Comparison of ENCODE assay signal across 26 mouse cellular contexts in genomic region chr10:77847538-77847937, GRCm38 (mm10). TPM values are rescaled to one million over a fixed set of nuclear protein-coding genes. Genes with fewer than 3 reads are reported as not detected.
"Had no signal": no experiment of that assay in that cellular context is flagged by ENCODE, and none has a peak within 500 bp of the region (broad histone marks: within the 10 kb centered on the region; RNA-seq: fewer than 3 reads in every experiment).

No protein-coding gene starts in this region.

- H3K36me3 ChIP-seq: liver, embryonic 13.5 days; liver, embryonic 15.5 days; neural tube, embryonic 13.5 days; neural tube, embryonic 15.5 days had no signal

- H3K9me3 ChIP-seq: liver, embryonic 13.5 days; liver, embryonic 15.5 days had no signal

- H3K4me2 ChIP-seq: liver, embryonic 13.5 days; liver, embryonic 15.5 days; midbrain, embryonic 11.5 days; neural tube, embryonic 13.5 days; neural tube, embryonic 15.5 days had no signal

- H3K9ac ChIP-seq: liver, embryonic 13.5 days; liver, embryonic 15.5 days; liver, postnatal 0 days; neural tube, embryonic 13.5 days; neural tube, embryonic 15.5 days had no signal

- H3K27me3 ChIP-seq: liver, embryonic 13.5 days; liver, embryonic 15.5 days; neural tube, embryonic 13.5 days; neural tube, embryonic 15.5 days had no signal

- H3K27ac ChIP-seq: liver, embryonic 13.5 days; liver, embryonic 15.5 days; macrophage; neural tube, embryonic 13.5 days; neural tube, embryonic 15.5 days had no signal

- H3K4me3 ChIP-seq: liver, embryonic 13.5 days; liver, embryonic 15.5 days; myocyte; neural tube, embryonic 13.5 days; neural tube, embryonic 15.5 days had no signal

- DNase-seq: liver, embryonic 13.5 days; liver, postnatal 0 days; lung, adult 2 months; lung, postnatal 14 days; lung, postnatal 36 days; midbrain, embryonic 14.5 days; right cerebral cortex, postnatal 14 days; spleen, adult 18-20 months; thymus, adult 2 months; thymus, postnatal 25 days; thymus, postnatal 4 days had no signal

- H3K4me1 ChIP-seq: liver, embryonic 13.5 days; liver, embryonic 15.5 days; neural tube, embryonic 13.5 days; neural tube, embryonic 15.5 days had no signal

- ATAC-seq: liver, postnatal 0 days; midbrain, embryonic 16.5 days had no signal

RNA-seq across cellular contexts. Expression of gene Gm36176, which starts 0.9 kb away (rescaled TPM):
- total RNA-seq: megakaryocyte progenitor cell, adult 5-6 weeks had no signal
- polyA plus RNA-seq: liver, embryonic 13.5 days; liver, embryonic 15.5 days; liver, postnatal 0 days; lung, adult 2 months; lung, embryonic 16.5 days; macrophage; midbrain, embryonic 11.5 days; midbrain, embryonic 14.5 days; midbrain, embryonic 16.5 days; myocyte; neural tube, embryonic 11.5 days; neural tube, embryonic 13.5 days; neural tube, embryonic 15.5 days; small intestine, adult 2 months; stomach, embryonic 14.5 days; stomach, embryonic 16.5 days; testis, adult 2 months; urinary bladder, adult 2 months had no signal

RNA-seq across cellular contexts. Expression of gene Gm10318, which starts 5.1 kb away (rescaled TPM):
- total RNA-seq: megakaryocyte progenitor cell, adult 5-6 weeks had no signal
- polyA plus RNA-seq: liver, embryonic 13.5 days; liver, embryonic 15.5 days; liver, postnatal 0 days; lung, adult 2 months; lung, embryonic 16.5 days; macrophage; midbrain, embryonic 11.5 days; midbrain, embryonic 14.5 days; midbrain, embryonic 16.5 days; myocyte; neural tube, embryonic 11.5 days; neural tube, embryonic 13.5 days; neural tube, embryonic 15.5 days; small intestine, adult 2 months; stomach, embryonic 14.5 days; stomach, embryonic 16.5 days; testis, adult 2 months; thymus, adult 2 months; urinary bladder, adult 2 months had no signal

RNA-seq across cellular contexts. Expression of gene Krtap10-10, which starts 11.8 kb away (rescaled TPM):
- total RNA-seq: megakaryocyte progenitor cell, adult 5-6 weeks had no signal
- polyA plus RNA-seq: liver, embryonic 13.5 days; liver, embryonic 15.5 days; liver, postnatal 0 days; lung, adult 2 months; lung, embryonic 16.5 days; macrophage; midbrain, embryonic 11.5 days; midbrain, embryonic 14.5 days; midbrain, embryonic 16.5 days; myocyte; neural tube, embryonic 11.5 days; neural tube, embryonic 13.5 days; neural tube, embryonic 15.5 days; small intestine, adult 2 months; stomach, embryonic 14.5 days; stomach, embryonic 16.5 days; testis, adult 2 months; urinary bladder, adult 2 months had no signal

RNA-seq across cellular contexts. Expression of gene Gm3285, which starts 14.2 kb away (rescaled TPM):
- total RNA-seq: megakaryocyte progenitor cell, adult 5-6 weeks had no signal
- polyA plus RNA-seq: liver, embryonic 13.5 days; liver, embryonic 15.5 days; liver, postnatal 0 days; lung, adult 2 months; lung, embryonic 16.5 days; macrophage; midbrain, embryonic 11.5 days; midbrain, embryonic 14.5 days; midbrain, embryonic 16.5 days; myocyte; neural tube, embryonic 11.5 days; neural tube, embryonic 13.5 days; neural tube, embryonic 15.5 days; small intestine, adult 2 months; stomach, embryonic 14.5 days; stomach, embryonic 16.5 days; testis, adult 2 months; urinary bladder, adult 2 months had no signal

RNA-seq across cellular contexts. Expression of gene Krtap10-4, which starts 20.6 kb away (rescaled TPM):
- total RNA-seq: megakaryocyte progenitor cell, adult 5-6 weeks had no signal
- polyA plus RNA-seq: liver, embryonic 13.5 days; liver, embryonic 15.5 days; liver, postnatal 0 days; lung, adult 2 months; lung, embryonic 16.5 days; macrophage; midbrain, embryonic 11.5 days; midbrain, embryonic 14.5 days; midbrain, embryonic 16.5 days; myocyte; neural tube, embryonic 11.5 days; neural tube, embryonic 13.5 days; neural tube, embryonic 15.5 days; small intestine, adult 2 months; stomach, embryonic 14.5 days; stomach, embryonic 16.5 days; thymus, adult 2 months; urinary bladder, adult 2 months had no signal
